Mouse (Mus musculus): ENCODE measurements around the gene Nckap1. TPM values are rescaled to one million over a fixed set of nuclear protein-coding genes. Genes with fewer than 3 reads are reported as not detected.
A peak's percentile ranks its signal among the peaks of the same experiment; 100 is the strongest.

Nckap1 gene
- total RNA-seq (2021): 10 to 100 TPM; 61.8 to 64.2 TPM

- intact Hi-C loops (cut with DNase I): loop anchor here (1.0 to 2.0 kb wide), 2 partner anchors 36 to 58 kb away; partner anchors contain the start of genes Dusp19 and Nup35
- DNase-seq: peak; percentile 87 to 92
Measured at GRCm38 (mm10) chr2:80581043-80581711, at the start of gene Nckap1. Nckap1 (minus strand) TSS chr2:80581380.

DNA sequence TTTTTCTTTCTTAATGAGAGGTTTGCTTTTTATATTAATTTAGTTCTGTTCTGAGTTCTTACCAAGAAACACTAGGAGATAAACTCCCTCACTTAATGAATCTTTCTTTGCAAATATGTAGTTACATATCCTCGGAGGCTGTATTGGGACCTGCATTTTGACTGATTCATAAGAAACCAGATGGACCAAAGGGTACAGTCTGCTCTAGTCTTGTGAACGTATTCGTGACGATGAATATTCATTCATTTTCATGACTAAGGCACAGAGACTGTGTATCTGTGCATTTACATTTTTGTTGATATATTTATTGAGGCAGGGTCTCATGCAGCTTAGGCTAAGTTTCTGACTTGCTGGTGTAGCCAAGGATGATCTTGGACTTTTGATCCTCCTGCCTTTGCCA lies 43.3 kb upstream of the Nckap1 start:
- DNase-seq: no peak
- intact Hi-C loops (cut with DNase I): no loop called here

- DNase-seq: no peak
- intact Hi-C loops (cut with DNase I): no loop called here
Measured at GRCm38 (mm10) chr2:80621921-80622320, 40.7 kb upstream of the Nckap1 start.

- intact Hi-C loops (cut with DNase I): no loop called here
Measured at GRCm38 (mm10) chr2:80618991-80619390, 37.8 kb upstream of the Nckap1 start.

DNA sequence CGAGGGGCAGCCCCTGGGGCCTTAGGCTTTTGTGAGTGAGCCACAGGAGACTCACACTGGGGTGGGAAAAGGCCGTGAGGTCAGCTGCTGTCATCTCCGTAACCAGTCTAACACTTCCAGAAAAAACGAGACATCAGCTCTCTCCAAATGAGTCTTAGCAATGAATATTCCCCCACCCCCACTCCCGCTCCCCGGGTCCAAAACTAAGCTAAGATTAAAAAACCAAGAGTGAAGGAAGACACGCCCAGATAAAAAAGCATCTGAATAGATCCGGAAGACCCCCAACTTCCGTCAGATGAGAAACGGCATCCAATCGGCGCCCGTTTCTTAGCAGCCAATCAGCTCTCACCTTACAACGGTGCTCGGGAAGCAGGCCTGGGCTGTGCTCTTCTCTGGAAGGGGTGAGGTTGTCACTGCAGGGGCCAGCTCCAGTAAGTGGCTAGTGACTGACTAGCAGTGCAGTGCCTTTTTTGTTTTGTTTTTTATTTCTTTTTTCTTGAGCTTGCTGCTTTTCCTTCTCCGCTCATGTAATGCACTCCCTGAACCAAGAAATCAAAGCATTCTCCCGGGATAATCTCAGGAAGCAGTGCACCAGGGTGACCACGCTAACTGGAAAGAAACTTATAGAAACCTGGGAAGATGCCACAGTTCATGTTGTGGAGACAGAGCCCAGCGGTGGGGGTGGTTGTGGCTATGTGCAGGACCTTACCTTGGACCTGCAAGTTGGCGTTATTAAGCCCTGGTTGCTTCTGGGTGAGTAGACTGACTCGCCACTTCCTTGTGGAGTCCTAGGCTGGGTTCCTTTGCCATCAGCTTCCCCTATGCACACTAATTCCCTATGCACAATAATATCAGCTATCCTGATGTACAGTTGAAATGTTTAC lies 35.9 kb upstream of the Nckap1 start, which contains the start of the genes Dusp19 and Nup35:
Dusp19 (plus strand) TSS at position 192 of the 884 bp plus-strand sequence.
Nup35 (plus strand) TSS at position 383 of the 884 bp plus-strand sequence.
- peak; percentile 95 to 98 for DNase-seq
- intact Hi-C loops (cut with DNase I): loop anchor here (1.0 kb wide), 2 partner anchors 21 to 36 kb away; partner anchors contain the start of gene Nckap1

More at GRCm38 (mm10) chr2:80618991-80619390, 37.8 kb upstream of the Nckap1 start:
- no peak for DNase-seq

DNA sequence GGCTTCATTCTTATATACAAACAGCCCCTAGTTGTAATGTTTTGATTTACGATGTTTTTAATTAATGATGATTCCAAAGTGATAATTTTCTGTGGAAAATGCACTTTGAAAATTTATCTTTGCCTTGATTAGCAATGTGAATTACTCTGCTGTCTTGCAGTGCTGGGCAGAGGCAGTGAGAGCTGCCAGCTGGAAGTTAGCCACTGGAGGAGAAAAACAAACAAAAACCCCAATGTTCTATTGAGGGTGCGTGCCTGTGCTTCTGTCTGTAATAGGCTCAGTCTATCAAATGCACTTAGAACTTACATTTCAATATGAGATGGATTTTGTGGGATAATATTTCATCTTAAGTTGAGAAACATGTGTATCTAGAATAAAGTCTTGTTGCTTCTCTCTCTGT lies 31.6 kb upstream of the Nckap1 start:
- intact Hi-C loops (cut with DNase I): no loop called here

DNA sequence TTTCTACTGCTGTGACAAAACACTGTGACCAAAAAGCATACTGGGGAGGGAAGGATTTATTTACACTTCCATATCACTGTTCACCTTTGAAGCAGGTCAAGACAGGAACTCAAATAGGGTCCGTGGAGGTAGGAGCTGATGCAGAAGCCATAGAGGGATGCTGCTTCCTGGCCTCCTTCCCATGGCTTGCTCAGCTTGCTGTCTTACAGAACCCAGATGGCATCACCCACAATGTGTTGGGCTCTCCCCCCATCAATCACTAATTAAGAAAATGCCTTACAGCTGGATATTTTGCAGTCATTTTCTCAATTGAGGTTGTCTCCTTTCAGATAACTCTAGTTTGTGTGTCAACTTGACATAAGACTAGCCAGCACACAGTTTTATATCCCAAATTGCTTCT lies 31.1 kb upstream of the Nckap1 start:
- no peak for DNase-seq
- intact Hi-C loops (cut with DNase I): no loop called here

More for the DNA sequence above, 31.6 kb upstream of the Nckap1 start:
- no peak for DNase-seq

GRCm38 (mm10) chr2:80603771-80604426 lies 22.7 kb upstream of the Nckap1 start:
- DNase-seq: no peak
- intact Hi-C loops (cut with DNase I): no loop called here

DNA sequence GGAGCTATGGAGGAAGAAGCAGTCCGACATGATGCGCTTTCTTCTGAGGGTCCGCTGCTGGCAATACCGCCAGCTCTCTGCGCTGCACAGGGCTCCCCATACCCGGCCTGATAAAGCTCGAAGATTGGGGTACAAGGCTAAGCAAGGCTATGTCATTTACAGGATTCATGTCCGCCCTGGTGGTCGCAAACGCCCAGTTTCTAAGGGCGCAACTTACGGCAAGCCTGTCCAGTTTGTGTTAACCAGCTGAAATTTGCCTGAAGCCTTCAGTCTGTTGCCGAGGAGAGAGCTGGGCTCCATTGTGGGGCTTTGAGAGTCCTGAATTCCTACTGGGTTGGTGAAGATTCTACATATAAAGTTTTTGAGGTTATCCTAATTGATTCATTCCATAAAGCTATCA lies 21.6 kb upstream of the Nckap1 start:
- intact Hi-C loops (cut with DNase I): no loop called here
- no peak for DNase-seq

DNA sequence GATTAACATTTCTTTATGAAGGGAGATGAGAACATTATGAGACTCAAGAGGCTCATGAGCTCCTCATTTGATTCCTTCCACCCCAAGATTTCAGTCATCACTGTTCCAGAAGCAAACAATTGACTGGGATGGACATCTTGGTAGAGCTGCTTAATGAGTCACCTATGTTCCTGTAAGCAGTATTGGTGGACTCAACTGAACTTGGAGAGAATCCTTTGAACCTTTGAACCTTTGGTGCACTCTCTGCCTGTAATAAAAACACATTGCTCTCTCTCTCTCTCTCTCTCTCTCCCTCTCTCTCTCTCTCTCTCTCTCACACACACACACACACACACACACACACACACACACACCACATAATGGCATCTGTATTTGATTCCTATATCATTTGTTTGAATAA lies 19.4 kb upstream of the Nckap1 start:
- intact Hi-C loops (cut with DNase I): no loop called here
- DNase-seq: no peak

DNA sequence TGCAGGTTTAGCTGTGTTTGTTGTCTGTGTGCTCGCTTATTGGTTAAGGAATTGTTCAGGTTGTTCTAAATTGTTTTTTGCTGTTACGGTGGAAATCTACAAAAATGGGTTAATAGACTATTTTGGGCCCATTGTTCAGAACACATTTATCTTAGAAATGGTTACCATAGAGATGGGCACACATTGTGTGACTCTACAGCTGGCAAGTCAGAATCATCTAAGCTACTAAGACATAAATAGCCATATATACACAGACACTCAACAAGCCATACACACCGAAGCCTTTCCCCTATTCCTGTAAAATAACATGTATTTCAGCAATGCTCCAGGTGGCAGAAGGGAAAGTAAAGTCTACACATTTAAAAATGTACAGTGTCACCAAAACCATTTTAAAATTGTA lies 18.7 kb upstream of the Nckap1 start:
- no peak for DNase-seq
- intact Hi-C loops (cut with DNase I): no loop called here

- intact Hi-C loops (cut with DNase I): no loop called here
- DNase-seq: no peak
Measured at GRCm38 (mm10) chr2:80596960-80597359, 15.8 kb upstream of the Nckap1 start.

DNA sequence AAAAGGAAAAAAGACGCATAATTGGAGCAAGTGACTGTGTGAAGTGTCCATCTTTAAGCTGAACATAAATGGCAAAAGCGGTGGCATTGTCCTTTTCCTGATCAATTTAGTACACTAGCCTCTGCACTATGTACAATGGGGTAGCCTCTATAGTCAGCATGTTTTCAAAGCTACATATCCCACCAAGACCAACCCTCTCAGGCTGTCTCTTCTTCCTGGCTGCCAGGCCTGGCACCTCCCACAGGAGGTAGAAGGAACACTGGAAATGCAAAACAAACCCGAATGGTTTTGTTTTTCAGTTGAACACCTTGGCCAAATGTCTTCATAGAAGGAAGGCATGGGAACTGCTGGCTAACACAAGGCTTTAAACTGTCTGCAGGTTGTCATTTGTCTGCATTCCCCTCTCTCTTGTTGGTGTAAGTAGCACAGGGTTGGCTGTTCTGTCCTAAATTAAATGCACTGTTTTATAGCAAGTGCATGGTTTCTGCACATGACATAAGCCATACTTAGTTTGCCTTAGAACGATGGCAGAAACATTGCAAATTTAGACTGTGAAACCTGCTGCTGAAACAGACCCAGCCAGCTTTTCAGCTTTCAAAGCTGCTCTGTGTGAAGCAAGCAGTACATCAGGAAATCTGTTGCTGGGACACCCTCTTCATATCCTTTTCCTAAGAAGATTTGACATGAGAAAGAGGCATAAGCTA lies 13.2 kb upstream of the Nckap1 start:
- intact Hi-C loops (cut with DNase I): no loop called here

GRCm38 (mm10) chr2:80582356-80582755 lies 1.2 kb upstream of the Nckap1 start:
- no peak for DNase-seq
- intact Hi-C loops (cut with DNase I): no loop called here

More for the DNA sequence above, 13.2 kb upstream of the Nckap1 start:
- no peak for DNase-seq

GRCm38 (mm10) chr2:80580311-80580961 lies 744 bp downstream of the Nckap1 start:
- DNase-seq: no peak

GRCm38 (mm10) chr2:80579253-80579891 lies 1.8 kb downstream of the Nckap1 start:
- intact Hi-C loops (cut with DNase I): no loop called here
- DNase-seq: no peak

More at GRCm38 (mm10) chr2:80580311-80580961, 744 bp downstream of the Nckap1 start:
- intact Hi-C loops (cut with DNase I): loop anchor here (2.0 kb wide), 1 partner anchor 58 kb away; no protein-coding TSS in a partner anchor

DNA sequence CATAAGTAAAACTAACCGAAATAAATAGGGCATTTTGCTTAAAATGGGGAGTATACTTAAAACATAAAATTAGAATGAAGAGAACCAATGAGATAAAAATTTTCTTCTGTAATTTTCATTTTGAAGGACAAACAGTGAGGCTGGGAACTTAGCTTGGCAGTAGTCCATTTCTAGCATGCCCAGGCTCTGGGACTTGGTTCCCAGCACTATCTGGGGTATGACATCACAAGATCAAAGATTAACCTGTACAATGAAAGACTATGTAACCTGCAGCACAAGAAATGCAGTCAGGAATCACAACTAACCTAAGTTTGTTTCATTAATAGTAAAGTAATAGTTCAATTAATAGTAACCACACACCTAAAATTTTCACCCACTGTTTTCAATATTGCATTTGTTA lies 3.9 kb downstream of the Nckap1 start:
- intact Hi-C loops (cut with DNase I): no loop called here
- DNase-seq: no peak

- intact Hi-C loops (cut with DNase I): no loop called here
- no peak for DNase-seq
Measured at GRCm38 (mm10) chr2:80570656-80571055, 10.5 kb downstream of the Nckap1 start.

DNA sequence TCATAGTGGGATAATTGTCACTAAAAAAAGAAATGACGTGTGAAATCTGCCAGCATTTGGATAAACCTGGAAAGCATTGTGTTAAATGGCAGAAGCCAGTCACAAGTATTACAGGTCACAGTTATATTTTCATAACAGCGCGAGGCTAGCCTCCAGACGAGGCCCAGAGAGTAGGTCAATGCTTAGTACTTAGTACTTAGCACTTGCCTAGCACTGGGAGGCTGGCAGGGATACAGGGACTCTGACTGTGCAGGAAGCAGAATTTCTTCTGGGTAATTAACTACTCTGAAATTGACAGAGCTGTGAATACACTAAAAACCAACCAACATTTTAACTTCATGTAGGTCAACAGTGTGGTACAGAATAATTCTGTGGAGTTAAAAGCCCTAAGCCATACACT lies 13.8 kb downstream of the Nckap1 start:
- intact Hi-C loops (cut with DNase I): no loop called here
- no peak for DNase-seq
